Mouse (Mus musculus): ENCODE measurements around the gene Dnah2. TPM values are rescaled to one million over a fixed set of nuclear protein-coding genes. Genes with fewer than 3 reads are reported as not detected.

The Dnah2 gene
- polyA plus RNA-seq, 1 experiment from 2014 or later: 2.7 TPM

DNA sequence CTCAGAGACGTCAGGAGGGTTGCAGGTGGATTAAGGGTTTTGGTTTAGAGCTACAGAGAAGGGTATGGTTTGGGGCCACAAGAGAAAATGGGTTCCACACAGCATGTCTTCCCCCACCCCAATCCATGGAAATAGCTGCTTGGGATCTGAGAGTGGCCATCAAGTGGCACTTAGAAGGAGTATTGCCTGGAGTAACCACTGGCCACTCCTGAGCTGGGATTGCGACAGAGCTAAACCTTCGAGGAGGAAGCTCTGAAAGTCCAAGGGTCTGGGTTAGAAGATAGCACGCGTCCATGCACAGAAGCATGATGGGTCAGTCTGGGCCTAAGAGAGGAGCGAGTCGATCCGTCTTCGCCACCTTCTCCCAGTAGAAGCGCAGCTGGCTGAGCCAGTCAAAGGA, 72.1 kb downstream of the Dnah2 start:
- H3K27me3 ChIP-seq (replicated peaks; ENCODE audit: control insufficient read depth, insufficient read depth, low read length): no peaks in the 10 kb centered on the region
- no peak overlapping the region for H3K4me3 ChIP-seq (ENCODE audit: low read depth, low read length)
- no peaks in the 10 kb centered on the region for H3K36me3 ChIP-seq (ENCODE audit: control insufficient read depth, insufficient read depth, low read length)
- no peak for DNase-seq (ENCODE audit: low spot score)
- no peaks in the 10 kb centered on the region for H3K9me3 ChIP-seq (replicated peaks; ENCODE audit: control insufficient read depth, low read length)
- no peak for ATAC-seq
- no peak overlapping the region for H3K27ac ChIP-seq (ENCODE audit: low read depth, low read length)
- no peaks in the 10 kb centered on the region for H3K4me1 ChIP-seq (ENCODE audit: control insufficient read depth, insufficient read depth, low read length)
- no peak overlapping the region for H3K4me2 ChIP-seq (ENCODE audit: low read length)
- no peak overlapping the region for H3K9ac ChIP-seq (ENCODE audit: low read length)
- 89% methylated on average over 10 of the region's 10 CpGs for WGBS

DNA sequence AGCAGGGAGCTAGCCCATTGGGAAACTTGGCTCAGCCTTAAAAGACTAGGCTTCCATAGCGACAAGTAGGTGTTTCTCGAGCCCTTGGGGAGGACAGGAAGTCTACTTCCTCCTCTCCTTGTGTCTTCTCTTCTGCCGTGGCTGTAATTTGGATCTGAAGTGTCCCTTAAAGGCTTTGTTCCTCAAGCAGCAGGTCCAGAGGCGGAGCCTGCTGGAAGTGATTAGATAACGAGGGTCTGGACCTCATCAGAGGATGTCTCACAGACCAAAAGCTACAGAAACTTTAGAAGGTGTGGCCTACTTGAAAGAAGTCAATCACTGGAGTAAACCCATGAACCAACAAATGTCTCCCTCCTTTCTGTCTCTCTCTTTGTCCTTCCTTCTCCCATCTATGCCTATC, 74.2 kb downstream of the Dnah2 start:
- H3K27me3 ChIP-seq (replicated peaks; ENCODE audit: control insufficient read depth, insufficient read depth, low read length): no peaks in the 10 kb centered on the region
- H3K4me1 ChIP-seq (ENCODE audit: control insufficient read depth, insufficient read depth, low read length): no peaks in the 10 kb centered on the region
- no peak for ATAC-seq
- 60% methylated on average over 5 of the region's 5 CpGs for WGBS
- no peak overlapping the region for H3K4me3 ChIP-seq (ENCODE audit: low read depth, low read length)
- H3K4me2 ChIP-seq (ENCODE audit: low read length): no peak overlapping the region
- no peak overlapping the region for H3K27ac ChIP-seq (ENCODE audit: low read depth, low read length)
- H3K9me3 ChIP-seq (replicated peaks; ENCODE audit: control insufficient read depth, low read length): no peaks in the 10 kb centered on the region
- H3K36me3 ChIP-seq (ENCODE audit: control insufficient read depth, insufficient read depth, low read length): no peaks in the 10 kb centered on the region
- DNase-seq (ENCODE audit: low spot score): no peak
- H3K9ac ChIP-seq (ENCODE audit: low read length): no peak overlapping the region

- ATAC-seq: no peak
- H3K4me3 ChIP-seq (ENCODE audit: low read depth, low read length): no peak overlapping the region
- no peak overlapping the region for H3K4me2 ChIP-seq (ENCODE audit: low read length)
- H3K9ac ChIP-seq (ENCODE audit: low read length): no peak overlapping the region
- DNase-seq (ENCODE audit: low spot score): no peak
- 81% methylated on average over 5 of the region's 5 CpGs for WGBS
- no peaks in the 10 kb centered on the region for H3K27me3 ChIP-seq (replicated peaks; ENCODE audit: control insufficient read depth, insufficient read depth, low read length)
- no peaks in the 10 kb centered on the region for H3K9me3 ChIP-seq (replicated peaks; ENCODE audit: control insufficient read depth, low read length)
- no peaks in the 10 kb centered on the region for H3K4me1 ChIP-seq (ENCODE audit: control insufficient read depth, insufficient read depth, low read length)
- H3K27ac ChIP-seq (ENCODE audit: low read depth, low read length): no peak overlapping the region
- no peaks in the 10 kb centered on the region for H3K36me3 ChIP-seq (ENCODE audit: control insufficient read depth, insufficient read depth, low read length)
Measured at GRCm38 (mm10) chr11:69472687-69473086, 76.2 kb downstream of the Dnah2 start.

- DNase-seq (ENCODE audit: low spot score) (no peak), ATAC-seq (no peak)
- Histone ChIP-seq H3K9me3 (replicated peaks; ENCODE audit: control insufficient read depth, low read length) (no peaks in the 10 kb centered on the region), H3K4me1 (ENCODE audit: control insufficient read depth, insufficient read depth, low read length) (no peaks in the 10 kb centered on the region), H3K27ac (ENCODE audit: low read depth, low read length) (no peak overlapping the region), H3K27me3 (replicated peaks; ENCODE audit: control insufficient read depth, insufficient read depth, low read length) (no peaks in the 10 kb centered on the region), H3K36me3 (ENCODE audit: control insufficient read depth, insufficient read depth, low read length) (no peaks in the 10 kb centered on the region), H3K4me2 (ENCODE audit: low read length) (no peak overlapping the region), H3K9ac (ENCODE audit: low read length) (no peak overlapping the region), H3K4me3 (ENCODE audit: low read depth, low read length) (no peak overlapping the region)
- 20% methylated on average over 8 of the region's 8 CpGs for WGBS
Measured at GRCm38 (mm10) chr11:69471491-69471890, 77.4 kb downstream of the Dnah2 start.

DNA sequence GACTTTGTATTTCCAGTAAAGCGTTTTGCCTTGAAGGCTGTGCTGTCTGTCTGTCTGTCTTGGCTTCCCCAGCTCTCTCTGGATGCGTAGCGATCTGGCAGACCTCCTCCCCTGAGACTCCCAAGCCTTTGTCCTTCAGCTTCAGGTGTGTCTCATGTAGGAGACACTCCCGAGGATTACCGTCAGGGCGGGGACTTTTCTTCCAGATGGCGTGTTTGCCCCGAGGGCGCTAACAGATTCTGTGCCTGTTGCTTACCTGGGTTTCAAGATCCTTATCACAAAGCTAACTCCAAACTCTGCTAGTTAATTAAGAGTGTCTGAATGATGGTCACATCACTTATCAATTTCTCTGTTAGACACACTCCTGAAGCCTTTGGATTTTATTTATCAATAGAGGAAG, 79.6 kb downstream of the Dnah2 start:
- no peak overlapping the region for H3K4me2 ChIP-seq (ENCODE audit: low read length)
- no peaks in the 10 kb centered on the region for H3K9me3 ChIP-seq (replicated peaks; ENCODE audit: control insufficient read depth, low read length)
- DNase-seq (ENCODE audit: low spot score) (no peak), ATAC-seq (no peak)
- H3K4me3 ChIP-seq (ENCODE audit: low read depth, low read length): no peak overlapping the region
- no peak overlapping the region for H3K27ac ChIP-seq (ENCODE audit: low read depth, low read length)
- no peaks in the 10 kb centered on the region for H3K27me3 ChIP-seq (replicated peaks; ENCODE audit: control insufficient read depth, insufficient read depth, low read length)
- WGBS: 84% methylated on average over 9 of the region's 9 CpGs
- no peak overlapping the region for H3K9ac ChIP-seq (ENCODE audit: low read length)
- H3K4me1 ChIP-seq (ENCODE audit: control insufficient read depth, insufficient read depth, low read length): no peaks in the 10 kb centered on the region
- no peaks in the 10 kb centered on the region for H3K36me3 ChIP-seq (ENCODE audit: control insufficient read depth, insufficient read depth, low read length)

GRCm38 (mm10) chr11:69463996-69464395, 84.9 kb downstream of the Dnah2 start:
- no peaks in the 10 kb centered on the region for H3K4me1 ChIP-seq (ENCODE audit: control insufficient read depth, insufficient read depth, low read length)
- ATAC-seq: no peak
- H3K4me3 ChIP-seq (ENCODE audit: low read depth, low read length): no peak overlapping the region
- WGBS: 94% methylated on average over 7 of the region's 7 CpGs
- H3K27me3 ChIP-seq (replicated peaks; ENCODE audit: control insufficient read depth, insufficient read depth, low read length): no peaks in the 10 kb centered on the region
- no peaks in the 10 kb centered on the region for H3K9me3 ChIP-seq (replicated peaks; ENCODE audit: control insufficient read depth, low read length)
- DNase-seq (ENCODE audit: low spot score): no peak
- H3K27ac ChIP-seq (ENCODE audit: low read depth, low read length): no peak overlapping the region
- no peaks in the 10 kb centered on the region for H3K36me3 ChIP-seq (ENCODE audit: control insufficient read depth, insufficient read depth, low read length)
- H3K9ac ChIP-seq (ENCODE audit: low read length): no peak overlapping the region
- H3K4me2 ChIP-seq (ENCODE audit: low read length): no peak overlapping the region

DNA sequence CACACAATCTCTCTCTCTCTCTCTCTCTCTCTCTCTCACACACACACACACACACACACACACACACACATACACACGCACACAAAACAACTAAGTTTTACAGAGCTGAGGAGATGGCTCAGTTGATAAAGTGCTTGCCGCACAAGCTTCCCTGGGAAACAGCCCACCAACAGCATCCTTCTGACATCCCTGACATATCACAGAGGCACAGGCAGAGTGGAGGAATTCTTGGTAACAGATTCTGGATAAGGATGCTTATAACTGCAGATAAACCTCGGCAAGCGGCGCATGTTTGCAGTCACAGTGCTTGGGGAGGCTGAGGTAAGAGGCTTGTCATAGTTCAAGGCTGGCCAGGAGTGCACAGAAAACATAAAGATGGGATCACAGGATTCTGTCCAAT, 87.3 kb downstream of the Dnah2 start:
- 86% methylated on average over 5 of the region's 5 CpGs for WGBS
- DNase-seq (ENCODE audit: low spot score) (no peak), ATAC-seq (no peak)
- Histone ChIP-seq H3K9ac (ENCODE audit: low read length) (no peak overlapping the region), H3K9me3 (replicated peaks; ENCODE audit: control insufficient read depth, low read length) (no peaks in the 10 kb centered on the region), H3K27ac (ENCODE audit: low read depth, low read length) (no peak overlapping the region), H3K4me1 (ENCODE audit: control insufficient read depth, insufficient read depth, low read length) (no peaks in the 10 kb centered on the region; the same call in 1 of the 2 replicates), H3K4me2 (ENCODE audit: low read length) (no peak overlapping the region), H3K4me3 (ENCODE audit: low read depth, low read length) (no peak overlapping the region), H3K27me3 (replicated peaks; ENCODE audit: control insufficient read depth, insufficient read depth, low read length) (no peaks in the 10 kb centered on the region), H3K36me3 (ENCODE audit: control insufficient read depth, insufficient read depth, low read length) (no peaks in the 10 kb centered on the region)

- H3K4me2 ChIP-seq (ENCODE audit: low read length): no peak overlapping the region
- H3K27me3 ChIP-seq (replicated peaks; ENCODE audit: control insufficient read depth, insufficient read depth, low read length): no peaks in the 10 kb centered on the region
- H3K27ac ChIP-seq (ENCODE audit: low read depth, low read length): no peak overlapping the region
- DNase-seq (ENCODE audit: low spot score) (no peak), ATAC-seq (no peak)
- H3K36me3 ChIP-seq (ENCODE audit: control insufficient read depth, insufficient read depth, low read length): no peaks in the 10 kb centered on the region
- WGBS: 85% methylated on average over 4 of the region's 4 CpGs
- H3K4me1 ChIP-seq (ENCODE audit: control insufficient read depth, insufficient read depth, low read length): no peaks in the 10 kb centered on the region; the same call in 1 of the 2 replicates
- no peak overlapping the region for H3K4me3 ChIP-seq (ENCODE audit: low read depth, low read length)
- no peak overlapping the region for H3K9ac ChIP-seq (ENCODE audit: low read length)
- H3K9me3 ChIP-seq (replicated peaks; ENCODE audit: control insufficient read depth, low read length): no peaks in the 10 kb centered on the region
Measured at GRCm38 (mm10) chr11:69459883-69460282, 89.0 kb downstream of the Dnah2 start.

- peak overlapping the region; percentile 39; the same call in 1 of the 2 replicates for H3K27ac ChIP-seq (ENCODE audit: low read depth, low read length)
- no peak overlapping the region for H3K4me2 ChIP-seq (ENCODE audit: low read length)
- 29% methylated on average over 6 of the region's 6 CpGs for WGBS
- H3K27me3 ChIP-seq (replicated peaks; ENCODE audit: control insufficient read depth, insufficient read depth, low read length): no peaks in the 10 kb centered on the region
- no peaks in the 10 kb centered on the region for H3K36me3 ChIP-seq (ENCODE audit: control insufficient read depth, insufficient read depth, low read length)
- no peak overlapping the region for H3K9ac ChIP-seq (ENCODE audit: low read length)
- H3K4me1 ChIP-seq (ENCODE audit: control insufficient read depth, insufficient read depth, low read length): no peaks in the 10 kb centered on the region; the same call in 1 of the 2 replicates
- H3K4me3 ChIP-seq (ENCODE audit: low read depth, low read length): no peak overlapping the region
- DNase-seq (ENCODE audit: low spot score): peak; percentile 62
- peak; percentile 65; the same call in 1 of the 2 replicates for ATAC-seq
- no peaks in the 10 kb centered on the region for H3K9me3 ChIP-seq (replicated peaks; ENCODE audit: control insufficient read depth, low read length)
Measured at GRCm38 (mm10) chr11:69457006-69457579, 91.8 kb downstream of the Dnah2 start.
